In the genomic region with DNA sequence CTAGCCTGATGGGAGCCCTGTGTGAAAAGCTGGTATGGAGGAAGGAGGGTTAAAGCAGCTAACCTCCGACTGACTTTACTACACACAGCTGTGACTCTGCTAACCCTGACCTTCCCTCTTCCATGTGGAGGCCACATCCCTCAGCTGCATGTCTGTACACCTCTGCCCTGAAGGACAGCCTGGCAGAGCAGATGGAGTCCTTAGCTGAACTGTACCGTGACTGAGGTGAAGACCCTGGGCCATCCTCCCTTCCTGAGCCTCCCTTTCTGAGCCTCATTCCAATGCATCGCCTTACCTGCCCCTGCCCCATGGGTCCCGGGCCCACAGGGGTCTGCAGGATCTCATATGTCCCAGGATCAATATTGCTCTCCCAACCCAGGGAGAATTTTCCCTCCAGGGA, we compare ENCODE assay signal across 21 mouse cellular contexts. TPM values are rescaled to one million over a fixed set of nuclear protein-coding genes. Genes with fewer than 3 reads are reported as not detected.
DNase-seq lines count a peak whose midpoint lies in the region; ATAC-seq lines count a peak whose summit lies in the region.
"Had no signal": no experiment of that assay in that cellular context is flagged by ENCODE, and none has a peak within 500 bp of the region (broad histone marks: within the 10 kb centered on the region; RNA-seq: fewer than 3 reads in every experiment).

No protein-coding gene starts in this region.

- H3K4me1 ChIP-seq in kidney, embryonic 16.5 days (ENCODE audit: insufficient read depth, low read length), result peaks cover 27% of the 10 kb centered on the region
- peaks cover 51% of the 10 kb centered on the region for H3K4me1 ChIP-seq in forebrain, embryonic 12.5 days
- peaks cover 52% of the 10 kb centered on the region for H3K4me1 ChIP-seq in forebrain, embryonic 13.5 days
- H3K4me1 ChIP-seq in midbrain, embryonic 14.5 days (ENCODE audit: control insufficient read depth, insufficient read depth, low read length), result peaks cover 42% of the 10 kb centered on the region
- H3K4me1 ChIP-seq: heart, embryonic 12.5 days had no signal

- H3K9ac ChIP-seq in kidney, embryonic 16.5 days (replicated peaks; ENCODE audit: low read length), result no peak overlapping the region
- H3K9ac ChIP-seq in forebrain, embryonic 12.5 days, result no peak overlapping the region
- H3K9ac ChIP-seq in forebrain, embryonic 13.5 days, result no peak overlapping the region
- no peak overlapping the region for H3K9ac ChIP-seq in midbrain, embryonic 14.5 days (replicated peaks; ENCODE audit: low read length)
- H3K9ac ChIP-seq: heart, embryonic 12.5 days; liver, postnatal 0 days had no signal

- no peak for DNase-seq in kidney, adult 18-20 months
- DNase-seq in midbrain, embryonic 14.5 days, result no peak
- DNase-seq in cerebellum, adult 11 months, result no peak
- DNase-seq: adrenal gland, adult 2 months; cerebellum, adult 9-10 months; heart, postnatal 14 days; kidney, adult 8-10 months; left cerebral cortex, postnatal 4 days; liver, postnatal 0 days; lung, postnatal 10 days had no signal

- H3K36me3 ChIP-seq in kidney, embryonic 16.5 days (ENCODE audit: insufficient read depth, low read length), result no peaks in the 10 kb centered on the region
- H3K36me3 ChIP-seq in forebrain, embryonic 12.5 days (replicated peaks), result no peaks in the 10 kb centered on the region
- no peaks in the 10 kb centered on the region for H3K36me3 ChIP-seq in forebrain, embryonic 13.5 days (ENCODE audit: poor library complexity, severe bottlenecking)
- no peaks in the 10 kb centered on the region for H3K36me3 ChIP-seq in midbrain, embryonic 14.5 days (ENCODE audit: control insufficient read depth, insufficient read depth, low read length)
- H3K36me3 ChIP-seq: embryonic facial prominence, embryonic 10.5 days; heart, embryonic 12.5 days had no signal

- H3K9me3 ChIP-seq in kidney, embryonic 16.5 days (ENCODE audit: low read length), result no peaks in the 10 kb centered on the region
- no peaks in the 10 kb centered on the region for H3K9me3 ChIP-seq in forebrain, embryonic 12.5 days
- no peaks in the 10 kb centered on the region for H3K9me3 ChIP-seq in forebrain, embryonic 13.5 days (replicated peaks)
- no peaks in the 10 kb centered on the region for H3K9me3 ChIP-seq in midbrain, embryonic 14.5 days (ENCODE audit: control insufficient read depth, low read length)
- H3K9me3 ChIP-seq: embryonic facial prominence, embryonic 10.5 days; heart, embryonic 12.5 days had no signal

- H3K27me3 ChIP-seq in kidney, embryonic 16.5 days (ENCODE audit: insufficient read depth, low read length), result no peaks in the 10 kb centered on the region
- H3K27me3 ChIP-seq in forebrain, embryonic 12.5 days, result peaks cover 24% of the 10 kb centered on the region
- H3K27me3 ChIP-seq in forebrain, embryonic 13.5 days, result peaks cover 3% of the 10 kb centered on the region; the same call in 1 of the 2 replicates
- H3K27me3 ChIP-seq in midbrain, embryonic 14.5 days (ENCODE audit: control insufficient read depth, insufficient read depth, low read length), result no peaks in the 10 kb centered on the region; the same call in 1 of the 2 replicates

- no peak overlapping the region for H3K4me3 ChIP-seq in kidney, embryonic 16.5 days (ENCODE audit: low read length)
- H3K4me3 ChIP-seq in forebrain, embryonic 12.5 days (replicated peaks), result no peak overlapping the region
- H3K4me3 ChIP-seq in forebrain, embryonic 13.5 days, result no peak overlapping the region
- H3K4me3 ChIP-seq in midbrain, embryonic 14.5 days (replicated peaks; ENCODE audit: low read depth, low read length), result no peak overlapping the region
- H3K4me3 ChIP-seq: embryonic facial prominence, embryonic 10.5 days; gastrocnemius, adult 2 months; heart, embryonic 12.5 days; layer of hippocampus, adult 2 months had no signal

- H3K27ac ChIP-seq in kidney, embryonic 16.5 days (ENCODE audit: low read length), result peak overlapping the region; percentile 39; the same call in 1 of the 2 replicates
- H3K27ac ChIP-seq in forebrain, embryonic 12.5 days, result peak overlapping the region; percentile 44
- peak overlapping the region; percentile 32 for H3K27ac ChIP-seq in forebrain, embryonic 13.5 days
- H3K27ac ChIP-seq in midbrain, embryonic 14.5 days (replicated peaks; ENCODE audit: low read depth, low read length), result peak overlapping the region; percentile 50; the same call in 1 of the 2 replicates
- H3K27ac ChIP-seq: embryonic facial prominence, embryonic 10.5 days; gastrocnemius, adult 2 months; layer of hippocampus, adult 2 months; stomach, postnatal 0 days had no signal

- peak; percentile 60 for ATAC-seq in kidney, embryonic 16.5 days (ENCODE audit: low FRiP score, low TSS enrichment)
- ATAC-seq in forebrain, embryonic 12.5 days (ENCODE audit: low FRiP score), result no peak
- ATAC-seq in forebrain, embryonic 13.5 days, result no peak
- no peak for ATAC-seq in midbrain, embryonic 14.5 days (ENCODE audit: low FRiP score, low TSS enrichment)
- no peak for ATAC-seq in activated CD4-positive, CD25-positive, alpha-beta regulatory T cell, adult 4 months
- ATAC-seq: inflammation-experienced regulatory T-cells, adult 6 months; liver, postnatal 0 days had no signal

- 25% methylated on average over 4 of the region's 4 CpGs for WGBS in kidney, embryonic 16.5 days
- 73% methylated on average over 4 of the region's 4 CpGs for WGBS in forebrain, embryonic 12.5 days
- 64% methylated on average over 4 of the region's 4 CpGs for WGBS in forebrain, embryonic 13.5 days
- 61% methylated on average over 4 of the region's 4 CpGs for WGBS in midbrain, embryonic 14.5 days

- no peak overlapping the region for H3K4me2 ChIP-seq in kidney, embryonic 16.5 days (replicated peaks; ENCODE audit: low read depth, low read length)
- no peak overlapping the region for H3K4me2 ChIP-seq in forebrain, embryonic 12.5 days
- no peak overlapping the region for H3K4me2 ChIP-seq in forebrain, embryonic 13.5 days
- H3K4me2 ChIP-seq in midbrain, embryonic 14.5 days (ENCODE audit: low read length), result no peak overlapping the region
- H3K4me2 ChIP-seq: heart, embryonic 12.5 days had no signal

RNA-seq across cellular contexts. Expression of gene Ntsr1, which starts 14.9 kb away (rescaled TPM):
- 7.4 and 10.2 TPM in 2 replicates for polyA plus RNA-seq in kidney, embryonic 16.5 days (2015; fragmentation: Nextera tagmentation; extraction: Ambion mirVana)
- polyA plus RNA-seq in forebrain, embryonic 12.5 days (2016; fragmentation: Nextera tagmentation; extraction: Ambion mirVana), result 0.55 and 0.67 TPM in 2 replicates
- polyA plus RNA-seq in forebrain, embryonic 13.5 days (2015; fragmentation: Nextera tagmentation; extraction: Ambion mirVana), result 2.2 and 2.3 TPM in 2 replicates
- polyA plus RNA-seq in midbrain, embryonic 14.5 days (2014; fragmentation: Nextera tagmentation; extraction: Ambion mirVana), result 0.89 and 1.3 TPM in 2 replicates
- not detected for polyA plus RNA-seq in activated CD4-positive, CD25-positive, alpha-beta regulatory T cell, adult 4 months (2017; shearing (Covaris generic))
- polyA plus RNA-seq: adrenal gland, adult 2 months; inflammation-experienced regulatory T-cells, adult 6 months; liver, adult 2 months; liver, postnatal 0 days had no signal

RNA-seq across cellular contexts. Expression of gene Slco4a1, which starts 28.8 kb away (rescaled TPM):
- 3.2 and 3.3 TPM in 2 replicates for polyA plus RNA-seq in kidney, embryonic 16.5 days (2015; fragmentation: Nextera tagmentation; extraction: Ambion mirVana)
- polyA plus RNA-seq in forebrain, embryonic 12.5 days (2016; fragmentation: Nextera tagmentation; extraction: Ambion mirVana), result 4.0 and 4.1 TPM in 2 replicates
- polyA plus RNA-seq in forebrain, embryonic 13.5 days (2015; fragmentation: Nextera tagmentation; extraction: Ambion mirVana), result 1.1 and 2.1 TPM in 2 replicates
- 1.0 and 1.1 TPM in 2 replicates for polyA plus RNA-seq in midbrain, embryonic 14.5 days (2014; fragmentation: Nextera tagmentation; extraction: Ambion mirVana)
- polyA plus RNA-seq in activated CD4-positive, CD25-positive, alpha-beta regulatory T cell, adult 4 months (2017; shearing (Covaris generic)), result 1 to 10 TPM; 1.3 to 3.0 TPM
